Mouse (Mus musculus): ENCODE data around the gene Slx4.

DNA sequence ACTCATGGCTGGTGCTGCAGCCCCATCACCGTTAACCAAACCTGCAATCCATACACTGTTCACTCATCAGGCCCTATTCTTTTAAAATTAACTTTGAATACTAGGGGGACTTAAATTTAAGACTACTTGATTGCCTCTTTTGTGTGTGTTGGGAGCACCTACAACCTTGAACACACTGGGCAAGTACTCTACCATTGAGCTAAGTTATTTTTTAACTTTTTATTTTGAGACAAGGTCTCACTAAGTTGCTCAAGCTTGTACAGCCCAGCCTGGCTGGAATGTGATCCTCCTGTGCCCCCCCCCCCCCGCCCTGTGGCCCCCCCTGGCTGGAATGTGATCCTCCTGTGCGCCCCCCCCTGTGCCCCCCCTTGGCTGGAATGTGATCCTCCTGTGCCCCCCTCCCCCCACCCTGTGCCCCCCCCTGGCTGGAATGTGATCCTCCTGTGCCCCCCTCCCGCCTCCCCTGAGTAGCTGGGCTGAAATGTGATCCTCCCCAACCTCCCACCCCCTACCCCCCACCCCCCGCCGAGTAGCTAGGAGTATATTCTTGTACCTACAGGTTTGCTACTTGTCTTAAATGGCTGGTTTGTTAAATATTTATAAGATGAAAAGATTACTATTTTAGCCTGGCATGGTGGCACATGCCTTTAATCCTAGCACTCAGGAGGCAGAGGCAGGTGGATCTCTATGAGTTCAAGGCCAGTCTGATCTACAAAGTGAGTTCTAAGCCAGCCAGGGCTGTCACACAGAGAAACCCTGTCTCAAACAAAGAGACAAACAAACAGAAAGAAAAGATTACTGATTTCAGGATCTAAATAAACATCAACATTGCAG lies 28.1 kb upstream of the Slx4 start:
- TF ChIP-seq CTCF (IDR thresholded peaks at IDR 0.05; ENCODE audit: borderline replicate concordance, control insufficient read depth, extremely low read depth, insufficient read depth, low read length, poor library complexity) = no peak
- no peak for TF ChIP-seq POLR2A (IDR thresholded peaks at IDR 0.05; ENCODE audit: control insufficient read depth, extremely low read depth, insufficient read depth, low read length, poor library complexity)

All from thymus, adult 2 months (tissue).